Mouse (Mus musculus) cerebral cortex, adult 2 months (tissue): ENCODE data around the gene Ppp2r5a.

Experiments
- WGBS: fragments of 180-500 bp; shearing (Covaris S2); methylation state at CpG from one replicate; pipeline ENCODE4 v1.1.7; 2018; 5-methylcytosine and 5-hydroxymethylcytosine counted together

Gene Ppp2r5a

GRCm38 (mm10) chr1:191380843-191381242 is 22.2 kb downstream of the Ppp2r5a start:
- WGBS = 86% methylated on average over 3 of the region's 3 CpGs

- 89% methylated on average over 2 of the region's 2 CpGs for WGBS
Observed at GRCm38 (mm10) chr1:191378080-191378479, 25.0 kb downstream of the Ppp2r5a start.

- WGBS = 88% methylated on average over 5 of the region's 5 CpGs
Observed at GRCm38 (mm10) chr1:191375644-191375998, 27.5 kb downstream of the Ppp2r5a start.

- 59% methylated on average over 10 of the region's 10 CpGs for WGBS
Observed at GRCm38 (mm10) chr1:191374993-191375643, 28.0 kb downstream of the Ppp2r5a start.

- 67% methylated on average over 4 of the region's 4 CpGs for WGBS
Observed at GRCm38 (mm10) chr1:191368193-191368592, 34.9 kb downstream of the Ppp2r5a start.

GRCm38 (mm10) chr1:191364477-191364876 is 38.6 kb downstream of the Ppp2r5a start:
- WGBS = 71% methylated on average over 4 of the region's 4 CpGs

GRCm38 (mm10) chr1:191362412-191362811 is 40.7 kb downstream of the Ppp2r5a start:
- 76% methylated on average over 6 of the region's 6 CpGs for WGBS

GRCm38 (mm10) chr1:191359478-191359877 is 43.6 kb downstream of the Ppp2r5a start:
- 69% methylated on average over 7 of the region's 7 CpGs for WGBS

GRCm38 (mm10) chr1:191356936-191357335 is 46.1 kb downstream of the Ppp2r5a start:
- 75% methylated on average over 1 of the region's 1 CpGs for WGBS

GRCm38 (mm10) chr1:191353836-191354235 is 49.2 kb downstream of the Ppp2r5a start:
- WGBS = 66% methylated on average over 4 of the region's 4 CpGs

- 50% methylated on average over 14 of the region's 14 CpGs for WGBS
Observed at GRCm38 (mm10) chr1:191352786-191353488, 50.1 kb downstream of the Ppp2r5a start.

GRCm38 (mm10) chr1:191350355-191350754 is 52.7 kb downstream of the Ppp2r5a start:
- WGBS = 91% methylated on average over 5 of the region's 5 CpGs

GRCm38 (mm10) chr1:191349486-191350037 is 53.5 kb downstream of the Ppp2r5a start:
- WGBS = 70% methylated on average over 23 of the region's 23 CpGs

GRCm38 (mm10) chr1:191348996-191349395 is 54.1 kb downstream of the Ppp2r5a start:
- 55% methylated on average over 5 of the region's 5 CpGs for WGBS

GRCm38 (mm10) chr1:191348592-191348991 is 54.5 kb downstream of the Ppp2r5a start:
- 78% methylated on average over 2 of the region's 2 CpGs for WGBS

- 90% methylated on average over 8 of the region's 8 CpGs for WGBS
Observed at GRCm38 (mm10) chr1:191347602-191348001, 55.5 kb downstream of the Ppp2r5a start.

GRCm38 (mm10) chr1:191340530-191340929 is 62.5 kb downstream of the Ppp2r5a start:
- 62% methylated on average over 4 of the region's 4 CpGs for WGBS

GRCm38 (mm10) chr1:191339876-191340275 is 63.2 kb downstream of the Ppp2r5a start:
- 75% methylated on average over 2 of the region's 2 CpGs for WGBS

GRCm38 (mm10) chr1:191334500-191334899 is 68.6 kb downstream of the Ppp2r5a start:
- 82% methylated on average over 5 of the region's 5 CpGs for WGBS

- 85% methylated on average over 4 of the region's 4 CpGs for WGBS
Observed at GRCm38 (mm10) chr1:191330356-191330755, 72.7 kb downstream of the Ppp2r5a start.

- 54% methylated on average over 8 of the region's 8 CpGs for WGBS
Observed at GRCm38 (mm10) chr1:191328019-191328441, 75.0 kb downstream of the Ppp2r5a start.

GRCm38 (mm10) chr1:191327258-191327657 is 75.8 kb downstream of the Ppp2r5a start:
- 71% methylated on average over 8 of the region's 8 CpGs for WGBS
